Mouse (Mus musculus) liver, adult 2 months (tissue): ENCODE results near the gene Polr3c.

Source experiments
- CTCF ChIP-seq: fragments of 200-500 bp; IDR thresholded peaks from 2 replicates; pipeline ENCODE4 v1.5.1; 2011; ENCODE audit warnings: low read depth, low read length, control low read depth
- POLR2A ChIP-seq: fragments of 200-500 bp; IDR thresholded peaks from 2 replicates; pipeline ENCODE4 v1.6.1; 2011; ENCODE audit warnings: low read length, control low read depth; ENCODE audit not compliant: insufficient read depth; ENCODE audit errors: extremely low read depth

DNA sequence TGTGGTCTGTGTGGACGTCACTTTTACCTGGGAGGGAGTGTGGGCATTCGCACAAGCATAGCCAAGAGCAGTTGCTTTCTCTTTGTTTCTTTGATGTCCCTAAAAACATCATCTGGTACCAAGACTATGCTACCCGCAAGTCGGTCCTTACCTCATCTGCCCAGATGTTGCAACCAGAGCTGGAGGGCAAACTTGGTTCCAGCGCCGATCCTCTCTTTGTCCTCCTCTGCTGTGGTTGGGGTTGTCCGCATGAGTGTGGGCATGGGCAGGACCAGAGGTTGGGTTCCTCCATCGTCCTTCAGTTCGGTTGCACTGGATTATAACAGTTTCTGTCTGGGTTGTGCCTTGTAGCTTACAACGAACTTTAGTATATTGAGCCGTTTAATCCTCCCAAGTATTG is 21.2 kb downstream of the Polr3c start:
- TF ChIP-seq CTCF = no peak
- TF ChIP-seq POLR2A = no peak
